Mouse (Mus musculus) midbrain, embryonic 13.5 days (tissue): ENCODE results near the gene Stac3. TPM values are rescaled to one million over a fixed set of nuclear protein-coding genes. Genes with fewer than 3 reads are reported as not detected.

Experiments
- ATAC-seq: fragments of 200-750 bp; cut with Nextera tagmentation; 2 replicates; pipeline ENCODE4 v1.8.0; 2017; ENCODE audit warnings: mild to moderate bottlenecking, moderate TSS enrichment, moderate library complexity
- H3K27ac ChIP-seq: fragments of 300-500 bp; sonication (generic); 2 replicates; pipeline ENCODE4 v1.5.1; 2015; ENCODE audit warnings: inconsistent platforms, mild to moderate bottlenecking, moderate library complexity
- H3K27me3 ChIP-seq: fragments of 300-500 bp; sonication (generic); 2 replicates; pipeline ENCODE4 v1.6.1; 2015; ENCODE audit warnings: mild to moderate bottlenecking, inconsistent platforms
- H3K36me3 ChIP-seq: fragments of 300-500 bp; sonication (generic); 2 replicates; pipeline ENCODE4 v1.6.1; 2015; ENCODE audit warnings: mild to moderate bottlenecking, inconsistent platforms
- H3K4me1 ChIP-seq: fragments of 300-500 bp; sonication (generic); replicated peaks from 2 replicates; pipeline ENCODE4 v1.6.1; 2015; ENCODE audit warnings: inconsistent platforms
- H3K4me2 ChIP-seq: fragments of 300-500 bp; sonication (generic); replicated peaks from 2 replicates; pipeline ENCODE4 v1.6.1; 2015; ENCODE audit warnings: moderate library complexity, mild to moderate bottlenecking, inconsistent platforms
- H3K4me3 ChIP-seq: fragments of 300-500 bp; sonication (generic); replicated peaks from 2 replicates; pipeline ENCODE4 v1.5.1; 2015; ENCODE audit warnings: mild to moderate bottlenecking, inconsistent platforms
- H3K9ac ChIP-seq: fragments of 300-500 bp; sonication (generic); replicated peaks from 2 replicates; pipeline ENCODE4 v1.6.1; 2015; ENCODE audit warnings: mild to moderate bottlenecking, inconsistent platforms
- H3K9me3 ChIP-seq: fragments of 300-500 bp; sonication (generic); 2 replicates; pipeline ENCODE4 v1.6.1; 2016; ENCODE audit warnings: mild to moderate bottlenecking, inconsistent platforms
- WGBS: fragments of 180-500 bp; shearing (Covaris S2); methylation state at CpG from one replicate; pipeline ENCODE4 v1.1.7; 2015; 5-methylcytosine and 5-hydroxymethylcytosine counted together
- polyA plus RNA-seq: library from polyadenylated mRNA; unstranded; fragments of >200 nt; fragmentation: Nextera tagmentation; extraction: Ambion mirVana; gene quantifications from 2 replicates; pipeline ENCODE4 v1.2.1, GENCODE M21; 2015

The Stac3 gene
- polyA plus RNA-seq: 1.6 and 2.3 TPM in 2 replicates

DNA sequence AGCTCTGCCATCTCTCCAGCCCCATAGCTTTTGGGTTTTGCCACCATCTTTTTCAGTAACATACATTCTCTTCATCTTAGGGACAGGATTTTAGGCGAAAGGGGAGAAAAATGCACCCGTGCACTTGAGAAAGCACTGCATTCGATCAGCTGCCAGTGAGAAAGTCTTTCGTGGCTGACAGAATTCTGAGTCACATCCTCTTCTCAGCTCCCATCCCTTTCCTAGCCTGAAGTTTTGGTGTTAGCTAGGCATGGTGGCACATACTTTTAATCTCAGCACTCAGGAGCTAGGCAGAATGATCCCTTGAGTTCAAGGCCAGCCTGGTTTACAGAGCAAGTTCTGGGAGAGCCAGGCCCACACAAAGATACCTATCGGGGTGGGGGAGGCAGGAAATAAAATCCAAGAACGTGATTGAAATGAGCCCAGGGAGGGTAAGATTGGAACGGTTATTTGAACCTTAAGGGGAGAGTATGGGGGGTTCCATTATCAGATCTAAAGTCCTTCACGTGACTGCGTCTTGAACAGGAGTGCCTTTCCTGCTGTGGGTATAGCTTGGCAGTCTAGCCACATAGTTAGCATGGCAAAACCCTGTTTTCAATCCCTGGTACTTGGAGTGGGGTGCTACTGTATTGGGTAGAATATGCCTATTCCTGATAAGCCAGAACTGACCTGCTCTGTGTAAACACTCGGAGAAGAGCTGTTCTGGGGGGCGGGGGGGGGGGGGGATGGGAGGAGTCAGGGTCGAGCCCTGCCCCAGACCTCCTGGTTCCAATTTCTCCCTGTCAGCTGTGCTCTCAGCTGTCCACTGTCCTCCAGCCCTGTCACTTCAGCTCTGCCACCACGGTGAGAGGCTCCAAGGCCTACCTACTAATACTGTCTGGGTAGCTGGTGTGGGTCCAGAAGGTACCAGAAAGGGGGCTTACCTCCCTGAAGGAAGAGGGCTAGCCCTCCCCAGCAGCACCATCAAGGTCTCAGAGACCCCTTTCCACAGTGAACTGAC is at the start of gene Stac3:
Gene Stac3, plus strand, starts transcription at position 793 of the 1,000 bp plus-strand sequence.
- no peaks in the 10 kb centered on the region for H3K4me1 ChIP-seq
- peaks cover 54% of the 10 kb centered on the region for H3K36me3 ChIP-seq
- H3K27ac ChIP-seq: no peak within 1 kb of the TSS
- H3K4me2 ChIP-seq: no peak within 1 kb of the TSS
- no peak within 1 kb of the TSS for H3K9ac ChIP-seq
- H3K4me3 ChIP-seq: no peak within 1 kb of the TSS
- no peak for ATAC-seq
- 79% methylated on average over 13 of the region's 13 CpGs for WGBS
- H3K27me3 ChIP-seq: 0 out of 2 replicates have a peak, but pooled peaks cover 4% of the 10 kb centered on the region
- no peaks in the 10 kb centered on the region for H3K9me3 ChIP-seq

DNA sequence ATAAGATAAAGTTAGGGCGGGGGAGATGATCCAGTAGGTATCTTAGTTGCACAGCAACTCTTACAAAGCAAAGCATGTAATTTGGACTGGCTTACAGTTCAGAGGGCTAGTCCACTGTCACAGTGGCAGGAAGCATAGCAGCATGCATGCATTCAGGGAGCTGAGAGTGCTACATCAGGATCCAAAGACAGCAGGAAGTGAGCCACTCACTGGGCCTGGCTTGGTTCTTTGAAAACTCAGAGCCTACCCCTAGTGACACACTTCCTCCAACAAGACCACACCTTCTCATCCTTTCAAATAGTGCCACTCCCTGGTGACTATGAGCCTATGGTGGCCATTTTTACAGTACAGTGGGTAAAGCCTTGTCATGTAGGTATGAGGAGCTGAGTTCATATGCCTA is 47.8 kb upstream of the Stac3 start:
- H3K27me3 ChIP-seq: no peaks in the 10 kb centered on the region
- no peaks in the 10 kb centered on the region for H3K4me1 ChIP-seq
- ATAC-seq: no peak
- H3K27ac ChIP-seq: no peak overlapping the region
- no peak overlapping the region for H3K9ac ChIP-seq
- H3K36me3 ChIP-seq: peaks cover 75% of the 10 kb centered on the region
- no peaks in the 10 kb centered on the region for H3K9me3 ChIP-seq
- no peak overlapping the region for H3K4me3 ChIP-seq
- H3K4me2 ChIP-seq: no peak overlapping the region
- 97% methylated on average over 1 of the region's 1 CpGs for WGBS

DNA sequence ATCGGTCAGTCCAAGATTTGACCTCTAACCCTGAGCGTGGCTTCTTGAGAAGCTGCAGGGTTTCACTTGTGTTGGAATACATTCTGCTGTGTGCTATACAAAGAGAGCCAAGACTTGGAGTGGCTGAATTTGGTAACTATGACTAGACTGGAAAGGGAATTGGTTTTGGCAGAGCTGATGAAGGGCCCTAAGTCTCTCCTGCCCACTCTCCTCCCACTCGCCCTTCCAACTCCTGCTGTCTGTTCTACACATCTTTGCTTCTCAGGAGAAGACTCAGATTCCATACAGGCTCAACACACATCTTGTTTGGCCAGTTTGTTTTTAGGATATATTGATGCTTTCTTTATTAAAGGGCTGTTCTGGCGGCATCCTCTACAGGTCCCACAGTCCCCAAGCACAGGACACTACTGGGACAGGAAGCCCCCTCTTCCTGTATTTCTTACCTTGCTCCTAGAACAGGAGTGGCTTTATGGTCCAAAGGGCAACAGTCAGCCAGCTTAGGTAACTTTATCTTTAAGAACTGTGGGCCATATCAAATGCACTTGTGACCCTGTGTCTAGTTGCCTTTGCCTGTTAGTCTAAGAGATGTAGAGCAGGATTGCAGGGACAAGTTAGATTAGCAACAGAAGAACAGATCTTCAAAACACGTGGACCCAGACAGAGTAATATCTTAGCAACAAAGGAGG is 38.9 kb upstream of the Stac3 start:
- H3K9me3 ChIP-seq: no peaks in the 10 kb centered on the region
- no peak overlapping the region for H3K4me3 ChIP-seq
- no peak overlapping the region for H3K4me2 ChIP-seq
- no peaks in the 10 kb centered on the region for H3K27me3 ChIP-seq
- peaks cover 76% of the 10 kb centered on the region for H3K36me3 ChIP-seq
- 62% methylated on average over 5 of the region's 5 CpGs for WGBS
- no peaks in the 10 kb centered on the region for H3K4me1 ChIP-seq
- H3K9ac ChIP-seq: no peak overlapping the region
- H3K27ac ChIP-seq: no peak overlapping the region
- no peak for ATAC-seq

DNA sequence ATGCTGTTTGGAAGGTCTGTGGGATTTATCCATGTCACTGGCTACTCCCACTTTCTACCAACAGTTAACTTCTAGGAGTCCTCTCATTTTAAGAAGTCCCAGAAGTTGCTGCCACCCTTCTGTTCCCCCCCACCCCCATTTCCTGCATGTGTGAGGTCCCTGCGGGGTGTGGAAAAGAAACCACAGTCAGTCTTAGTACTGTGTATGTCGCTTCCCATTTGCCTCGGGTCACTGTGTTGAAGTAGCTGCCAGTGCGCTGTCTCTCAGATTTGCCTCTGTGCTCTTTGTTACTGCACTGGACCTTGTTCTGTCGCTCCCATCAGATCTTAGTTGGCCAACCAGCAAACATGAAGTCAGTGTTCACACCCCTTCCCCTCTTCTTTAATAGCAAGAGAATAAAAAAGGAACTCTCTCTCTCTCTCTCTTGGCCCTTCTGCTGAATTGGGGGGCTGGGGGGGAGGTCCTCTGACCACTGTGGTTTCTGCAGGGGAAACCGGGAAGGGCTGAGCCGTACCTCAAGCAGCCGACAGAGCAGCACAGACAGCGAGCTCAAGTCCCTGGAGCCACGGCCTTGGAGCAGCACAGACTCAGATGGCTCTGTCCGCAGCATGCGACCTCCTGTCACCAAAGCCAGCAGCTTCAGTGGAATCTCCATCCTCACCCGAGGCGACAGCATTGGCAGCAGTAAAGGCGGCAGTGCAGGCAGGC is 30.1 kb upstream of the Stac3 start:
- Histone ChIP-seq H3K4me2 (no peak overlapping the region), H3K9ac (no peak overlapping the region), H3K4me3 (no peak overlapping the region), H3K27me3 (no peaks in the 10 kb centered on the region), H3K27ac (no peak overlapping the region), H3K36me3 (peaks cover 54% of the 10 kb centered on the region), H3K4me1 (no peaks in the 10 kb centered on the region), H3K9me3 (no peaks in the 10 kb centered on the region; the same call in 1 of the 2 replicates)
- 82% methylated on average over 15 of the region's 15 CpGs for WGBS
- ATAC-seq: no peak

DNA sequence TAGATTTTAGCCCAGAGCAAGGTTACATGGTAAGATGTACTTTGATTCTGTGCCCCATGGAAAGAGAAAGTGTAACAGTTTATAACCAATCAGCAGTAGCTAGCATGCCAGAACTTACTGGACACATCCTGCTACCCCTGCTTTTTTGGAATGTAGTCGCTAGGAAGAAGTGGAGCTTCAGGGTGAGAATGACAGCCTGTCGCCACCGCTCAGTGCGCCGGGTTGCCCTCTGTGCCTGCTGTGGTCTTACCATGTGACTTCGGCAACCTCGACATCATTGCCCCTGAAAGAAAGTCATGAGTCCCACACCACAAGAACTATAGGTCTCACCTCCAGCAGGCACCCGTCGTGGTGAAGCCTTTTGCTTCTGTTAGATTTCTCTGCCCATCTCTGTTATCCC is 28.8 kb upstream of the Stac3 start:
- Histone ChIP-seq H3K9me3 (no peaks in the 10 kb centered on the region; the same call in 1 of the 2 replicates), H3K4me2 (no peak overlapping the region), H3K36me3 (peaks cover 67% of the 10 kb centered on the region), H3K4me1 (no peaks in the 10 kb centered on the region), H3K27ac (no peak overlapping the region), H3K27me3 (no peaks in the 10 kb centered on the region), H3K9ac (no peak overlapping the region), H3K4me3 (no peak overlapping the region)
- ATAC-seq: no peak
- WGBS: 87% methylated on average over 9 of the region's 9 CpGs

DNA sequence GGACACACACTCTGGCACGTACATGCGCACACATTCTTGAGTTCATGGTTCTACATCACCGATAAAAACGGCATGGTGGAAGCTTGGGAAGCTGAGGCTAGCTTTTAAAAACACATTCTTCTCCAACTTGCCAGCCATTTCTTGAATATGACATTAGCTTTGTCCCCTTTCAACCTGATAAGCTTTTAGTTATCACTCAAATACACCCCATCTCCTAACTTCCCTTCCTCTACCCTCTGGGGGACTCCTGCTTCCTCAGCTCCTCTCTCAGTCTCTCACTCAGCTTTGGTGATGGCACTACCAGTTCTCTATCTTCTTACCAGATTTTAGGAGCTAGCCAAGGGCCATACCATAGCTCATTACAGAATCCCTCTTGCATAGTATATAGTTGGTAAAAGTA is 26.3 kb upstream of the Stac3 start:
- Histone ChIP-seq H3K9ac (no peak overlapping the region), H3K4me1 (no peaks in the 10 kb centered on the region), H3K4me3 (no peak overlapping the region), H3K27ac (no peak overlapping the region), H3K9me3 (no peaks in the 10 kb centered on the region; the same call in 1 of the 2 replicates), H3K4me2 (no peak overlapping the region), H3K27me3 (no peaks in the 10 kb centered on the region), H3K36me3 (peaks cover 63% of the 10 kb centered on the region)
- no peak for ATAC-seq
- 96% methylated on average over 4 of the region's 4 CpGs for WGBS

DNA sequence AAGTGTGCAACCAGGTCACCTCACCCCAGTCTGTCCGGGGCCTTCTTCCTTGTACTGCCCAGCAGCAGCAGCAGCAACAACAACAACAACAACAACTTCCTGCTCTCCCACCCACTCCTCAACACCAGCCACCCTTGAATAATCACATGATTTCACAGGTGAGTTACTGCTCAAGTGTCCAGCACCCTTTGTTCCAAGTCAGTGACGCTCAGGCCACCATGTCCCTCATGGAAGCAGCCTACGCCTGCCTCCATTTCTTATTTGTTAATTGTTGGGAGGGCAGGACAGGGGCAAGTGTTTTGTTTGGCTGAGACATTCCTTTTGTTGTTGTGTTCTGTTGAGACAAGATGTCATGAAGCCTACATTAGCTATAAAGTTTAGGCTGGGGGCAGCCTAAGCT is 24.9 kb upstream of the Stac3 start:
- Histone ChIP-seq H3K27me3 (no peaks in the 10 kb centered on the region), H3K27ac (no peak overlapping the region), H3K36me3 (peaks cover 63% of the 10 kb centered on the region), H3K4me1 (no peaks in the 10 kb centered on the region), H3K9me3 (no peaks in the 10 kb centered on the region), H3K9ac (no peak overlapping the region), H3K4me2 (no peak overlapping the region), H3K4me3 (no peak overlapping the region)
- WGBS: 81% methylated on average over 3 of the region's 3 CpGs
- ATAC-seq: no peak

DNA sequence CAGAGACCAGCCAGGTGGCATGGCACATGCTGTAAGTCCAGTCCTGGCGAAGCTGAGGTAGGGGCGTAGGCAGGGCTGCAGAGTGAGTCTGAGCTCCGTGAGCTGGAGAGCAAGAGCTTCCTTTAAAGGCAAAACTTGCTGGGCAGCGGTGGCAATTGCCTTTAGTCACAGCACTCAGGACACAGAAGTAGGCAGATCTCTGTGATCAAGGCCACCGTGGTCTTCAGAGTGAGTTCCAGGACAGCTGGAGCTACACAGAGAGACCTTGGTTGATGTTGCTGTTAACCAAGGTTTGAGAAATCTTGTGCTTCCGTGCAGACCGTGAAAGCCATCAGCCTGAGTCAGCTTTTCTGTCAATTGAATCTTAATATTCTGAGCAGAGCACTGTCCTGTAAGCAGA is 24.2 kb upstream of the Stac3 start:
- Histone ChIP-seq H3K27ac (no peak overlapping the region; the same call in 1 of the 2 replicates), H3K4me2 (no peak overlapping the region), H3K27me3 (no peaks in the 10 kb centered on the region), H3K4me1 (no peaks in the 10 kb centered on the region), H3K9ac (no peak overlapping the region), H3K36me3 (peaks cover 62% of the 10 kb centered on the region), H3K4me3 (no peak overlapping the region), H3K9me3 (no peaks in the 10 kb centered on the region)
- ATAC-seq: no peak
- whole genome bisulfite sequencing: 84% methylated on average over 7 of the region's 7 CpGs

DNA sequence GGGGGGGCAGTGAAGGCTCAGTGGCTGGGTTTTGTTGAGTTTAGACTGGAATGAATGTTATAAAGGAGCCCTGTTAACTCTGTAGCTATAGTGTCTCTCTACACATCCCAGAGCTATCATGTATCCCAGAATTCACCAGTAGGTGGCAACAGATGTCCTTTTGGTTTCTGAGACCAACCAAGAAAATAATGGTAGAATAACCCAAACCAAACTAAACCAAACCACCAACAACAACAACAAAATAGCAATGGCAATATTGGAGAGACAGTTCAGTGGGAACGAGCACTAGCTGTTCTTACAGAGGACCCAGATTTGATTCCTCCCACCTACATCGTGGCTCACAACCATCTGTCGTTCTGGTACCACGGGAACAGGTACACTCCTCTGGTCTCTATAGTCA is 22.4 kb upstream of the Stac3 start:
- no peak for ATAC-seq
- H3K36me3 ChIP-seq: peaks cover 62% of the 10 kb centered on the region

DNA sequence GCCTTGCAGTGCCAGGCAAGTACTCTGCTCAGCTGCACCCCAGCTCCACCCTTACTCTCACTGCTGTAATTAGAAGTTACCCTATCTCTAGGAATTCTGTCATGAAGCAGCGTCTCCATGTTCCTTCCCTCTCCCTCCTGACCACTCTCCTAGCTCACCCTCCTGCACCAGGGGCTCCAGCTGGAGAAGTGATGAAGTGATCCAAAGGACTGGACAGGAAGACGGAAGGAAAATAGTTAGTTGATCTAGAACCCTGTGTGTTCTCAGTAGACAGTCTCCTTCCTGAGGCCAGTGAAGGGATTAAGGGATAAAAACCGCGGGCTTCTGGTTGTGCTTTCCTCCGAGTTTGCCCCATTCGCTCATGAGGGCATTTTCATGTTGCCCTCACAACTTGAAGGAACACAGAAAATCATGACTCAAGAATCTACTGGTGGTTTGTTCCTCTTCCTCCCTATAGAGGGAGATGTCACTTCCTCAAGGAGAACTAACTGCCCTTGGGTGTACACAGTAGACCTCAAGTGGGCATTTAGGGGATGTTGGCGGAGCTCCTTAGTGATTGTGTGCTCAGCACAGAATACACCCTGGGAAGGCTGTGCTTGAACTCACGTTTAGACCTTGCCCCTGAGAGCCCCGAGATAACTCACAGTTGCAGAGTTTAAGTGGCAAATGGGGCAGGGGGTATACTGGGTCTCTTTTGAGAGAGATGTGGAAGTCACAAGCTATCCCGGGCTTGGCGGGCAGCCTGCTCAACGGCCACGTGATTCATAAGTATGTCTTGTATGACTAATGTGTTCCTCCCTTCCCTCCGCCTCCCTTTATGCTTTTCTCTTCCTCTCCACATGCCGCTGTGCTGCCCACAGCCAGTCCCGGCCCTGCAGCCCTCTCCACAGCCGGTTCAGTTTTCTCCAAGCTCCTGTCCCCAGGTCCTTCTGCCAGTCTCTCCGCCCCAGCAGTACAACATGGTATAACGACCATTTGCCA is 20.4 kb upstream of the Stac3 start:
- Histone ChIP-seq H3K36me3 (peaks cover 65% of the 10 kb centered on the region), H3K27me3 (no peaks in the 10 kb centered on the region), H3K4me3 (no peak overlapping the region), H3K4me1 (no peaks in the 10 kb centered on the region), H3K4me2 (no peak overlapping the region), H3K9me3 (no peaks in the 10 kb centered on the region), H3K27ac (no peak overlapping the region), H3K9ac (no peak overlapping the region)
- no peak for ATAC-seq
- 88% methylated on average over 19 of the region's 19 CpGs for WGBS

More for the DNA sequence above, 22.4 kb upstream of the Stac3 start:
- no peak overlapping the region for H3K4me2 ChIP-seq
- no peaks in the 10 kb centered on the region for H3K4me1 ChIP-seq
- no peak overlapping the region for H3K4me3 ChIP-seq
- no peaks in the 10 kb centered on the region for H3K9me3 ChIP-seq
- no peak overlapping the region for H3K27ac ChIP-seq
- no peak overlapping the region for H3K9ac ChIP-seq
- 92% methylated on average over 4 of the region's 4 CpGs for WGBS
- no peaks in the 10 kb centered on the region for H3K27me3 ChIP-seq

DNA sequence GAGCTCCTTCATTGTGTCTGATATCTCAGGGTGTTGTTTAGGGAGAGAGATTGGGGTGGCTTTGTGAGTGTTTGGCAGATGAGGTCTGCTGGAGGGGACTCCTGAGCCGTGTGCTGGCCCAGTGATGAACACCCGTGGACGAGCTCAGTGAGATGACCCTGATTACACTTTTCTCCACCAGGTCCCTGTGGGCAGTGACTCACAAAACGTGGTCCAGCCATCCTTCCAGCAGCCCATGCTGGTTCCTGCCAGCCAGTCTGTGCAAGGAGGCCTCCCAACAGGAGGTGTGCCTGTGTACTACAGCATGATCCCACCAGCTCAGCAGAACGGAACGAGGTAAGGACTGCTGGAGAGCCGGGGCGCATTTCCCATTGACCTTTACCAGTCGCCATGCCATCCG is 16.3 kb upstream of the Stac3 start:
- Histone ChIP-seq H3K4me2 (no peak overlapping the region), H3K36me3 (peaks cover 78% of the 10 kb centered on the region), H3K9ac (no peak overlapping the region), H3K27ac (no peak overlapping the region), H3K4me1 (0 out of 2 replicates have a peak, but pooled peaks cover under 1% of the 10 kb centered on the region), H3K27me3 (no peaks in the 10 kb centered on the region), H3K9me3 (no peaks in the 10 kb centered on the region), H3K4me3 (no peak overlapping the region)
- 92% methylated on average over 10 of the region's 10 CpGs for WGBS
- ATAC-seq: no peak
